Mouse (Mus musculus): ENCODE results near the gene Fras1. TPM values are rescaled to one million over a fixed set of nuclear protein-coding genes. Genes with fewer than 3 reads are reported as not detected.
A peak's percentile ranks its signal among the peaks of the same experiment; 100 is the strongest.

Gene Fras1
- polyA plus RNA-seq (2012) = 0.04 and 0.08 TPM in 2 replicates

GRCm38 (mm10) chr5:96373567-96373985 lies at the start of gene Fras1:
TSS of gene Fras1 (plus strand) at chr5:96373955.
- Histone ChIP-seq H3K27me3 (ENCODE audit: control insufficient read depth) (peaks cover 87% of the 10 kb centered on the region), H3K4me3 (replicated peaks) (peak within 1 kb of the TSS; percentile 48), H3K36me3 (ENCODE audit: control insufficient read depth) (no peaks in the 10 kb centered on the region), H3K9me3 (ENCODE audit: control insufficient read depth, low read length) (peaks cover 9% of the 10 kb centered on the region; the same call in 1 of the 2 replicates), H3K4me1 (ENCODE audit: control insufficient read depth) (peaks cover 12% of the 10 kb centered on the region)
- no peak for TF ChIP-seq GATA1 (IDR thresholded peaks at IDR 0.05; ENCODE audit: low read length)
- TF ChIP-seq TAL1 (IDR thresholded peaks at IDR 0.05; ENCODE audit: low read length) = no peak

- Histone ChIP-seq H3K27me3 (ENCODE audit: control insufficient read depth) (no peaks in the 10 kb centered on the region), H3K9me3 (ENCODE audit: control insufficient read depth, low read length) (peaks cover 5% of the 10 kb centered on the region; the same call in 1 of the 2 replicates), H3K4me3 (replicated peaks) (no peak overlapping the region), H3K4me1 (ENCODE audit: control insufficient read depth) (no peaks in the 10 kb centered on the region), H3K36me3 (ENCODE audit: control insufficient read depth) (no peaks in the 10 kb centered on the region)
- TF ChIP-seq GATA1 (IDR thresholded peaks at IDR 0.05; ENCODE audit: low read length) (no peak), TAL1 (IDR thresholded peaks at IDR 0.05; ENCODE audit: low read length) (no peak)
These were observed 42.6 kb upstream of the Fras1 start for GRCm38 (mm10) chr5:96331048-96331737.

- no peak overlapping the region for H3K4me3 ChIP-seq (replicated peaks)
- no peaks in the 10 kb centered on the region for H3K36me3 ChIP-seq (ENCODE audit: control insufficient read depth)
- TF ChIP-seq TAL1 (IDR thresholded peaks at IDR 0.05; ENCODE audit: low read length) (no peak), GATA1 (IDR thresholded peaks at IDR 0.05; ENCODE audit: low read length) (no peak)
- no peaks in the 10 kb centered on the region for H3K4me1 ChIP-seq (ENCODE audit: control insufficient read depth)
- peaks cover 5% of the 10 kb centered on the region; the same call in 1 of the 2 replicates for H3K9me3 ChIP-seq (ENCODE audit: control insufficient read depth, low read length)
- H3K27me3 ChIP-seq (ENCODE audit: control insufficient read depth) = no peaks in the 10 kb centered on the region
These were observed 42.1 kb upstream of the Fras1 start for GRCm38 (mm10) chr5:96331738-96332070.

- Histone ChIP-seq H3K9me3 (ENCODE audit: control insufficient read depth, low read length) (peaks cover 5% of the 10 kb centered on the region; the same call in 1 of the 2 replicates), H3K4me3 (replicated peaks) (no peak overlapping the region), H3K27me3 (ENCODE audit: control insufficient read depth) (no peaks in the 10 kb centered on the region), H3K36me3 (ENCODE audit: control insufficient read depth) (no peaks in the 10 kb centered on the region), H3K4me1 (ENCODE audit: control insufficient read depth) (no peaks in the 10 kb centered on the region)
- TF ChIP-seq TAL1 (IDR thresholded peaks at IDR 0.05; ENCODE audit: low read length) (no peak), GATA1 (IDR thresholded peaks at IDR 0.05; ENCODE audit: low read length) (no peak)
These were observed 39.8 kb upstream of the Fras1 start for GRCm38 (mm10) chr5:96333963-96334362.

GRCm38 (mm10) chr5:96340564-96340963 lies 33.2 kb upstream of the Fras1 start:
- H3K27me3 ChIP-seq (ENCODE audit: control insufficient read depth) = no peaks in the 10 kb centered on the region
- no peak for TF ChIP-seq GATA1 (IDR thresholded peaks at IDR 0.05; ENCODE audit: low read length)
- no peak for TF ChIP-seq TAL1 (IDR thresholded peaks at IDR 0.05; ENCODE audit: low read length)
- no peaks in the 10 kb centered on the region for H3K36me3 ChIP-seq (ENCODE audit: control insufficient read depth)
- no peak overlapping the region for H3K4me3 ChIP-seq (replicated peaks)
- no peaks in the 10 kb centered on the region for H3K4me1 ChIP-seq (ENCODE audit: control insufficient read depth)
- no peaks in the 10 kb centered on the region for H3K9me3 ChIP-seq (ENCODE audit: control insufficient read depth, low read length)

GRCm38 (mm10) chr5:96344983-96345382 lies 28.8 kb upstream of the Fras1 start:
- no peaks in the 10 kb centered on the region for H3K36me3 ChIP-seq (ENCODE audit: control insufficient read depth)
- no peaks in the 10 kb centered on the region for H3K4me1 ChIP-seq (ENCODE audit: control insufficient read depth)
- H3K4me3 ChIP-seq (replicated peaks) = no peak overlapping the region
- TF ChIP-seq GATA1 (IDR thresholded peaks at IDR 0.05; ENCODE audit: low read length) (no peak), TAL1 (IDR thresholded peaks at IDR 0.05; ENCODE audit: low read length) (no peak)
- H3K9me3 ChIP-seq (ENCODE audit: control insufficient read depth, low read length) = no peaks in the 10 kb centered on the region
- no peaks in the 10 kb centered on the region; the same call in 1 of the 2 replicates for H3K27me3 ChIP-seq (ENCODE audit: control insufficient read depth)

- H3K27me3 ChIP-seq (ENCODE audit: control insufficient read depth) = no peaks in the 10 kb centered on the region; the same call in 1 of the 2 replicates
- peaks cover 32% of the 10 kb centered on the region for H3K4me1 ChIP-seq (ENCODE audit: control insufficient read depth)
- TF ChIP-seq TAL1 (IDR thresholded peaks at IDR 0.05; ENCODE audit: low read length) (no peak), GATA1 (IDR thresholded peaks at IDR 0.05; ENCODE audit: low read length) (no peak)
- no peaks in the 10 kb centered on the region for H3K36me3 ChIP-seq (ENCODE audit: control insufficient read depth)
- H3K4me3 ChIP-seq (replicated peaks) = no peak overlapping the region
- H3K9me3 ChIP-seq (ENCODE audit: control insufficient read depth, low read length) = no peaks in the 10 kb centered on the region
These were observed 21.8 kb upstream of the Fras1 start for GRCm38 (mm10) chr5:96351963-96352362.

GRCm38 (mm10) chr5:96363950-96364349 lies 9.8 kb upstream of the Fras1 start:
- Histone ChIP-seq H3K4me3 (replicated peaks) (no peak overlapping the region), H3K36me3 (ENCODE audit: control insufficient read depth) (no peaks in the 10 kb centered on the region), H3K4me1 (ENCODE audit: control insufficient read depth) (peaks cover 38% of the 10 kb centered on the region), H3K9me3 (ENCODE audit: control insufficient read depth, low read length) (no peaks in the 10 kb centered on the region), H3K27me3 (ENCODE audit: control insufficient read depth) (no peaks in the 10 kb centered on the region)
- no peak for TF ChIP-seq GATA1 (IDR thresholded peaks at IDR 0.05; ENCODE audit: low read length)
- TF ChIP-seq TAL1 (IDR thresholded peaks at IDR 0.05; ENCODE audit: low read length) = no peak

- Histone ChIP-seq H3K9me3 (ENCODE audit: control insufficient read depth, low read length) (no peaks in the 10 kb centered on the region), H3K4me3 (replicated peaks) (no peak overlapping the region), H3K4me1 (ENCODE audit: control insufficient read depth) (peaks cover 38% of the 10 kb centered on the region), H3K27me3 (ENCODE audit: control insufficient read depth) (peaks cover 12% of the 10 kb centered on the region), H3K36me3 (ENCODE audit: control insufficient read depth) (no peaks in the 10 kb centered on the region)
- TF ChIP-seq TAL1 (IDR thresholded peaks at IDR 0.05; ENCODE audit: low read length) (peak; percentile 46; the same call in 1 of the 3 replicates), GATA1 (IDR thresholded peaks at IDR 0.05; ENCODE audit: low read length) (no peak)
These were observed 8.2 kb upstream of the Fras1 start for GRCm38 (mm10) chr5:96365590-96365989.

Data from erythroblast, embryonic 14.5 days (primary cell).